Mouse (Mus musculus) heart, adult 18-20 months (tissue): Measurements from ENCODE around the gene Mars. TPM values are rescaled to one million over a fixed set of nuclear protein-coding genes. Genes with fewer than 3 reads are reported as not detected.

Experiments used
- DNase-seq, 2 experiments: peaks; one replicate each; pipeline ENCODE4 v3.0.0; 2021 to 2022; ENCODE audit warnings: mixed read lengths in 1 of 2
- total RNA-seq, 2 experiments: library from RNA; stranded (reverse); gene quantifications; 2 replicates each; pipeline ENCODE4 v1.2.3; 2021

Mars gene
- total RNA-seq, 2 experiments from 2014 or later = 43.7 to 44.8 TPM

DNA sequence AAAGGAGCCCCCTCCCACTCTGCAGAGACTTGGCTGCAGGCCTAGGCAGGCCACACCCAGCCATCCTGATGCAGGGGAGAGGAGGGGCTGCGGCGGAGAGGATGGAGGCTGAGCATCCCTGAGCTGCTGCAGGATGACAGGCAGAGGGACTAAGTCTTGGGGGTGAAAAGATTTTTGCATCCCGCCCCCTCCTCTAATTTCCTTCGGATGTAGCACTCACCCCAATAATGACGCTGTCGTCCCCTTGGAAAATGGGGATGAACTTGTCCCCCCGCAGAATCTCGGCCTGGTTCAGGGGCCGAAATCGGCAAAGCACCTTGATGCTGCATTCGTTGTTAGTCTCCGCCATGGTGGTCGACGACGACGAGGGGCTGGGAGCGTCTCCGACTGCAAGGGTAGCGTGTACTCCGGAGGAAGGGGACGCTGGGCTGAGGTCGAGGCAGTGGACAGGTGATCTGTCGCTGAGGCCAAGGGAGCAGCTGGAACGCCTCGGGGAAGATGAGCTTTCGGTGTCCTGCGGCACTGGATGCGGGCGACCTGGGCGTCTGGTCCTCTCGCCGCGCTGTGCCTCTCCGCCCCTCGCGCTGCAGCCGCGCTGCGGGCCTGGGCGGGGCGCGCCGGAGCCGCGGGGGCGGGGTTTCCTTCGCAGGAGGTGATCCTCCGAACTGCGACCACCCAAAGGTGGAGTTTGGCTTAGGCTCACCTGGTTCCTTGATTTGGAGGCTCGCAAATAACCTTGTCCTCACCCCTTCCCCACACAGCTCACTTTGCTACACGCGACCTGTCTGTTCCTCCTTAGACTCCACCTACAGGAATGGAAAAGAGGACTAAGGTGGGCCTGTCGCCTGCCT lies 48.8 kb downstream of the Mars start, which contains the start of gene Kif5a:
Gene Kif5a, minus strand, starts transcription at position 801 of the 851 bp plus-strand sequence.
- DNase-seq = peak in 1 of 2 experiments; percentile 39

DNA sequence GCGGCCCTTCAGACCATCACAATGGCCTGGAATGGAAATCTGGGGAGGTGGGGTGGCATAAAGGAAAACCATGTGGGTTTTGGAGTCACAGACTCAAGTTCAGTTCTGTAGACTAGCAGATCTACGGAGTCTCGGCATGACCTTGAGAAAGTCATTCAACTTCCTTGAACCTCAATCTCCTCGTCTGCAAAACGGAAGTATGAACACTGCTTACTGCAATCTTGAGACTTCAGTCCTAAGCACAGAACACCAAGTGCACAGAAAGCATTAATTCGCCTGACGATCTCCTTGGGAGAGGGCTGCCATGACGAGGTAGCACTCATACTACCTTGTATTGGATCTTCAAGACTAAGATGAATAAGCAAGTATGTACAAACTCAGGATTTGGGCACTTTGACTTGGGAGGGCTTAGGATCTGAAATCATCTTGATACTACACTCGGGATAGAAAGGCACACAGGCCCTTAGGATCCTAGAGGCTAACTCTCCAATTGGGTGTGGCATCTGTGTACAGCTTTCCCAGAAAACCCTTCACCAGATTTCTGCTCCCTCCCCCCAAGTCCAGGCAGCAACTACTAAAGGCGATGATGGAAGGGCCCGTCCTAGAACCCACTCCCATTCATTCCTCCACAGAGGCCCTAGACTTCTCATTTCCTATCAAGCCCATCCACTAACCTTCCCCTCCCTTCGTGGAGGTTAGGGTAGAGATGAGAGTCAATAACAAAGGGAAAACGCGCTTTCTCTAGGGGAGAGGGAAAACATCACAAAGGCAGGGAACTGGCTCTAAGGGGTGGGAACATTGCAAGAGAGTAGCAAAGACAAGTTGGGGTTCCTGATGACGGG lies 49.7 kb downstream of the Mars start:
- no peak for DNase-seq

DNA sequence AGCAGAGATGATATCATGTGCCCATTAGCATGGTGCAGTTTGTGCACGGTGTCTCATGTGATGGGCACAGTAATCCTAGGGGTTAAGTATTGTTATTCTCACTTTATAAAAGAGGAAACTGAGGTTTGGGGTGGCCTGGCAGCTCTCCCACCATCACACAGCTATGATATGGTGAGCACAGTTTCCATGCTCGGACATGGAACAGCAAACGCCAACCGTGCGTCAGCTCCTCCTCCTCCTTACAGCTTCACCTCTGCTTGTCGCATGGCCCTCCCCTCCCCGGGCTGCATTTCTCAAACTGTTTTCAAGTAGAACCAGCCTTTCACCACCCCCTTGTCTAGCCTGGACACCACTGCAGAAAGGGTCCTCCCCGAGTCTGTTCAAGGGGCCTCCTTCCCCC lies 53.1 kb downstream of the Mars start:
- no peak for DNase-seq

DNA sequence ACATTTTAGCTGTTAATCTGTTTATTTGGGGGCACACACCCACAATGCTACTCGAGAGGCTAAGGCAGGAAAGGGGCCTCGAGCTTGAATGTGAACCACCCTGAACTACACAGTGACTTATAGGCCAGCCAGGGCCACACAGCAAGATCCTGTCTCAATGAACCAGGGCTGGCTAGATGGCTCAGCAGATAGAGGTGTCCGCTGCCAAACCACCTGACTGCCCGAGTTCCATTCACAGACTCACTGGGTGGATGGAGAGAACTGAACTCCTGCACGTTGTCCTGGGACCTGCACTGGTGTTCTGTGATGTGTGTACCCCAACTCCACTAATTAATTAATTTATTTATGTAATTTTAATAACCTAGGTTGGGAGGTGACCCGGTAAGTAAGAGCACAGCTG lies 53.8 kb downstream of the Mars start:
- DNase-seq = no peak

DNA sequence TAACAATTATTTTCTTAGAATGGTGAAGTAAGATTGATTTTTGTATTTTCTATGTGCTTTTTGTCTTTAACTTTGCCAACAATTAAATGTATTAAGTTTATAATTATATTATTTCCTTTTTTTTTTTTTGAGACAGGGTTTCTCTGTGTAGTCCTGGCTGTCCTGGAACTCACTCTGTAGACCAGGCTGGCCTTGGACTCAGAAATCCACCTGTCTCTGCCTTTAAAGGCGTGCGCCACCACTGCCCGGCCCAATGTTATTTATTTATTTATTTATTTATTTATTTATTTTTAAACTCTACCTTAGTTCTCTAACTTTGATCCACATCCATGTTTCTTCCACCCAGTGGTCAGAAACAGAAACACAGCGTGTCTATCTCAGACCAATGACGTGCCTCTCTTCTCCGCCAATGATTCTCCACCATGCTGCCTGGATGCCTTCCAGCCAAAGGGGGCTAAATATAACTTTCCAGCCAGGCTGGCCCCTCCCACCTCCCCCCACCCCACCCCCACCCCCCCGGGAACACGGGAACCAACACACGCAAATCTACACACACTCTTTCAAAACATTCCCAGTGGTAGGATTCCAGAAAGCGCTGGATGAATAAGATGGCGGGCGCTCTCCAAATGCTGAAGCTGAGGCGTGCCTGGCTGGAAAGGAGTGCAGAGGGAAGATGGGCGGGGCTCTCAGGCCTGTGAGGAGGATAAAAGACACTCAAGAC lies 55.8 kb downstream of the Mars start:
- peak; percentile 59 to 78 for DNase-seq

- no peak for DNase-seq
These were observed 60.8 kb downstream of the Mars start for GRCm38 (mm10) chr10:127250810-127251209.

Other genes starting within 250 kb of the Mars start
- 10 to 100 TPM; 81.5 to 84.1 TPM for gene Cdk4, start 248.3 kb downstream of the Mars start, total RNA-seq
- 10 to 100 TPM; 44.7 to 47.4 TPM for gene Tspan31, start 241.5 kb downstream of the Mars start, total RNA-seq
- 1 to 10 TPM; 4.2 to 6.1 TPM for gene Agap2, start 236.5 kb downstream of the Mars start, total RNA-seq
- gene Os9, start 190.7 kb downstream of the Mars start, total RNA-seq = 10 to 100 TPM; 23.2 to 28.8 TPM
- gene B4galnt1, start 146.6 kb downstream of the Mars start, total RNA-seq = 1 to 10 TPM; 1.8 to 7.9 TPM
- gene Slc26a10, start 131.1 kb downstream of the Mars start, total RNA-seq = 1 to 10 TPM; 8.0 to 9.2 TPM
- 10 to 100 TPM in 1 of 2 experiments, 1 to 10 TPM in 1; 8.9 to 10.1 TPM for gene Arhgef25, start 121.7 kb downstream of the Mars start, total RNA-seq
- 10 to 100 TPM; 18.1 to 21.2 TPM for gene Dtx3, start 116.1 kb downstream of the Mars start, total RNA-seq
- gene Pip4k2c, start 100.2 kb downstream of the Mars start, total RNA-seq = 10 to 100 TPM; 30.3 to 30.8 TPM
- under 1 TPM; 0.41 to 0.89 TPM for gene Kif5a, start 48.4 kb downstream of the Mars start, total RNA-seq
- gene Dctn2, start 45.4 kb downstream of the Mars start, total RNA-seq = 100 to 1,000 TPM; 139 to 146 TPM
- gene Mbd6, start 22.8 kb downstream of the Mars start, total RNA-seq = 10 to 100 TPM; 16.7 to 20.2 TPM
- gene Arhgap9, start 10.2 kb upstream of the Mars start, total RNA-seq = 1 to 10 TPM; 4.0 to 5.4 TPM
- under 1 TPM; 0.82 to 0.87 TPM for gene Gli1, start 30.2 kb upstream of the Mars start, total RNA-seq
- not detected for gene Inhbe, start 42.6 kb upstream of the Mars start, total RNA-seq
- gene Inhbc, start 58.6 kb upstream of the Mars start, total RNA-seq = not detected
- gene R3hdm2, start 68.5 kb upstream of the Mars start, total RNA-seq = 100 to 1,000 TPM; 146 to 169 TPM
- gene Stac3, start 189.9 kb upstream of the Mars start, total RNA-seq = under 1 TPM; 0.37 to 0.54 TPM
- 10 to 100 TPM; 23.9 to 27.0 TPM for gene Ndufa4l2, start 203.2 kb upstream of the Mars start, total RNA-seq
- gene Shmt2, start 210.7 kb upstream of the Mars start, total RNA-seq = 10 to 100 TPM; 39.3 to 44.7 TPM
- under 1 TPM; 0.35 to 0.39 TPM for gene Nxph4, start 222.8 kb upstream of the Mars start, total RNA-seq